Mouse (Mus musculus): ENCODE data around the gene Gm17087.
A peak's percentile ranks its signal among the peaks of the same experiment; 100 is the strongest.

Gene Gm17087

DNA sequence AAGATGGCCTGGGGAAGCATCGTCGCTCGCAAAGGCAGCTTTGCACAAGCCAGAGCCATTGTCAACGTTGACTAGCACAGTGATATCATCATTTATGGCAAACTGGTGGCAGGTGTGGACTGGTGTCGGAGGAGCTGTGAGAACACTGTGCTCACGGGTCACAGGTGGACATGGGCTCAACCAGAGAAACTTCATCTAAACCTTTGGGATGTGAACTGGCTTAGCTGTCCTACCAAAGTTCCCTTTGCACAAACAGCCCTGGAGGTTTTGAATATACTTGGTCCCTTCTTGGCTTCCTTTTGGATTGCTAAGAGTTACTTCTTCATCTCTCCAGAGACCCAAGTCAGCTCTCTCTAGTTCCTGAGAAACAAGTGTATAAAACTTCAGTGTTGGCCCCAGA lies at the start of gene Gm17087:
Gene Gm17087 (minus strand): TSS at position 101 of the 400 bp plus-strand sequence.
- no peak for DNase-seq (ENCODE audit: low read depth in 2 of 2, low spot score in 2 of 2)

DNA sequence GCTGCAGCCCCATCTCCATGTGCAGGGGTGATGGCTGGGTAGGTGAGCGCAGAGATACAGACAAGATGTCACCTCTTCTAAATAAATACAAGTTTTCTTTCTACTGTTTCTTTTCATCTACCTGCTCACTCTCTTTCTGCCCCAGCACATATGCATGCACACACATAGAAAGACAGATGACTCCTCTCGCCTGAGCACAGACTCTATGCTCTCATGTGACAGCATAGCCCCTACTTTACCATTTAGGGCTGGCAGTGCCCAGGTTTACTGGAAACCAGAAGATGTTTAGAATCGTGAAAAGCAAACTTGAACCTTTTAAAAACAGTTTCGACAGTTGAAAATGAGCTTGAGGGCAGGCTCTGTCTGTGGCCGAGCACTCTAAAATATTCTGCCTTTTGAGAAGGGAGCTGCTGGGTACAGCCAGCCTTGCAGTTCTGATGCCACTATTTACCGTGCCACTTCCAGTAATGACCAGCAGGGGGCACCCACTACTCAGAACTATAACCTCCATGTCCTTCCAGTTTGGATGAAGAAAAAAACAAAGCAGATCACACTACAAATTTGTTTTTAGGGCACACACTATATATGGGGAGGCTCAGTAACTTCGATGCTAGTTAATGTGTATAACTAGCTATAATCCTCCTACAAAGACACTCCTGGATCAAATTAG lies 47.3 kb upstream of the Gm17087 start:
- peak; percentile 16 to 43 for DNase-seq (ENCODE audit: low read depth in 2 of 2, low spot score in 2 of 2)

DNA sequence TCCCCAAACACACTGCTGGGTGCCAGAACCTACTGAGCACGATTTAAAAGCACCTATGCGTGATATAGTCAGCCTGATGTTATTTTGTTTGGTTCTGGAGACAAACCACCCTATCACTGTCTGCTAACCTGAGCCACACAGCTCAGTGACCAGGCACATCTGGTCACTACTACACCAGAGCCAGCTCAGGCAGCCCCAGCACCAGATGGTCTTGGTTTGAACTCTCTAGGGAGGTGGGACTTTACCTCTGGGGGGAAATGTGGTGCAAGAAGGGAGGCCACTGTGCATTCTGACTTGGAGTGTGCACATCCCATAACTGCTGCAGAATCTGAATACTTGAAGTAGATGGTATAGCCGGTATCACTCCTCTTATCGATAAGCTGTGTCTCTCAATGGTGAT lies 45.2 kb upstream of the Gm17087 start:
- no peak for DNase-seq (ENCODE audit: low read depth in 2 of 2, low spot score in 2 of 2)

DNA sequence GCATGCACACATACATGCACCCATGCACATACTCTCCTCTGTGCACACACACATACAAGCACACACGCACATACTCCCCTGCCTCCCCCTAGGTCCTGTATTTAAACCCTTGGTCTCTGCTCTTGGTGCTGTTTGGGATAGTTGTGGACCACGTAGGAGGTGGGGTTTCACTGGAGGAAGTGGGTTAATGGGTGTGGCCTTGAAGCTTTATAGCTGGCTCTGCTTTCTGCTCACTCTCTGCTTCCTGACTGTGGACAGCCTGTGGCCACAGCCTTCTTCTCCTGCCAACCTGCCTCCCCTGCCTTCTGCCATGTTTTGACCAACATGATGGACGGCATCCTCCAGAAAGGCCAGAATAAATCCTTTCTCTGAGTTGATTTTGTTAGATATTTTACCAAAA lies 39.9 kb upstream of the Gm17087 start:
- DNase-seq (ENCODE audit: low read depth in 2 of 2, low spot score in 2 of 2): no peak

DNA sequence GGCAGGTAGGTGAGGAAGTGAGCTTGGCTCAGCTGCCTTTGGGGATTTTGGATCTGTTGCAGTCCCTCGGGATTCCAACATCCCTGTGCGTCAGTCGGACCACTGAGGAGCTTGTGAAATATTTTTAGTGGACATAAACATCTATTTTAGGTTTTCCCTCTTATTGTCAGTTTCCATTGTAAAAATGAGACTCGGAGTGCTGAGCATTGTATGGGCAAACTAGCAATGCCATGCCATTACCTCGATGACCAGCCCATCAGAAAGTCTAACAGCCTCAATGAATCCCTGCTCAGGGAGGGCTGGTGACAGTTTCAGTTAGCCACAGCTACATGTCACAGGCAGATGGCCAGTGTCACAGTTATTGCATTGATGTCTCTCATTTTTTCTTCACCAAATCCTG lies 39.2 kb upstream of the Gm17087 start:
- DNase-seq (ENCODE audit: low read depth in 2 of 2, low spot score in 2 of 2): no peak

DNA sequence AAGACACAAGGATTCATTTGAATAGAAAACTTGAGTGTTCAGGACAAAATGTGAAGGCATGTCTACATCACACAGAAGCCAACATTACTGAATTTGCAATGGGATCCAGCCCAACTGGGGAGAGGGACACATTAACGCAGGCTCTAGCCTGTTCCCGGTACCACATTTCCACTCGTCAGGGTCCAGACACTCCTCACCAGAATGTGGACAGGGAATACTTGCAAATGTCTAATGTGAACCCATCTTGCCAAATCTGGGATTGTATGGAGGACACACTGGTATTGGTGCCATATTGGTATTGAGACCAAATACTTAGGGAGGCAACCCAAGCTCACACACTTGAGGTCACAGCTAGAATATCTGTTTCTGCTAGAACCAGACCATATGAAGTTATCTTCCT lies 36.2 kb upstream of the Gm17087 start:
- DNase-seq (ENCODE audit: low read depth in 2 of 2, low spot score in 2 of 2): no peak

DNA sequence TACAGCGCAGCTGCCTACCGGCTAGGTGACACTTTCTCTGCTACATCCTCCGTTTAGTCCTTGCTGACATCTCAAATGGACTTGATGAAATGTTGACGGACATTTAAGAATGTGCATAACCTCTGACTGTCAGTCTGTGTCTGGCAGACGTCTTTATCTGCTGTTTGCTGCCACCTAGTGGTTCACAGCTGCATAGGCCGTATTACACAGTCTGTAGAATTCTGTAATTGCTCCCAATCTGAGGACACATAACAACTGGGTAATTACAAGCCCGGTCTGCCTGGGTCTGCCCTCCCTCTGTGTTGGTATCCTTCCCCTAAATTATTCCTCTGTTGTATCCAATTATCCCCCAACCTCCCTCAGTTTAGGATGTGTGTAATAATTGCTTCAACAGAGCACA lies 31.0 kb upstream of the Gm17087 start:
- peak; percentile 41 to 60 for DNase-seq (ENCODE audit: low read depth in 2 of 2, low spot score in 2 of 2)

DNA sequence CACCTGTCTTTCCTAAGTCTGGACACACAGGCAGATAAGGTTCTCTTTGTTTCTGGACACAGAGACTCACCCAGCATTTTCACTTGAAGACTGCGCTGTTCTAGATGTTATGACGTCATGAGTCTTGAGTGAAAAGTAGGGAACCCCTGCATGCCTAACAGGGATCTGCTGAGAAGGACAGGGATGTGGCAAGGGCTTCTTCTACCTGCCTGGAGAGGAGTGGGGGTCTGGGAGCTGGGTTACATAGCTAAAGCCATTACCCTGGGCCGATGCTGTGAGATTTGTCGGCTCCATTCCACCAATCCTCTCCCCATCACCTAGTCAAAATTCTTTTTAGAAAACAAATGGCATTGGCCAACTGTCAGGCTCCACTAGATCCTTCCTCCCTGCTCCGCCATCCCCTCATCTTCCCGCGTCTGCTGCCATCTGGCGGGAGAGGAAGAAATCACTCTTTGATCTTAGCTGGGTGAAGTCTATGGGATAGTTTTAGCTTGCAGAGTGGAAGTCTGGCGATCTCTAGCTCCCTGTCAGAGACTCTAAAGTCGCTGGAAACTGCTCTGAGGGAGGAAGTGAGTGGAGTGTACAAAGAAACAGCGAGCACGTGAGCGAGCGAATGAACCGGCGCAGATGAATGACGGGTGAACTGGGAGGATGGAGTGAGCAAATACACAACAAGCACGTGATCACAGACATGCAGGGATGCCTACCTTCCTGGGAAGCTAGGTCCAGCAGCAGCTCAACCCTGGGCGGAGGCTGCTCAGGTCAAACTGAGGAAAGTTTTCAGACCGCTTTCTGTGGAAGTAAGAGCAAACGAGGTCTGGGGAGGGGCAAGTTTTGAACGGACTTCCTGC lies 25.9 kb upstream of the Gm17087 start:
- peak; percentile 61 to 67 for DNase-seq (ENCODE audit: low read depth in 2 of 2, low spot score in 2 of 2)

DNA sequence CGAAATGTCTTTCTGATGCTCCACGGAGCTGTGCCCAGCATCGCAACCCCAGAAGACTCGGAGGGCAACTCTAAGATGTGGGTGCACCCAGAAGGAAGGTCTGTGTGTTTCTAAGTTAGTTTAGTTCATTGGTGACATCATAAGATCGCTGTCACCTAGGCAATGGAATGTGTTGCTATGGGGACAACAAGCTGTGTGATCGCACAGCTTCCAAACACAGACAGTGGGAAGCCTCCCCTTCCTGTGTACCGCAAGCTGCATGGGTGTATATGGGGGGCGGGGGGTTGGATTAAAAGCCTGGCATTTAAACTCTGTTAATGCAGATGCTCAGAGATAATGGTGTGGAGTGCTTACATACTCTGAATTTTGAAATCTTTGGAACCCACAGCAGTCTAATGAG lies 14.8 kb upstream of the Gm17087 start:
- DNase-seq (ENCODE audit: low read depth in 2 of 2, low spot score in 2 of 2): no peak

DNA sequence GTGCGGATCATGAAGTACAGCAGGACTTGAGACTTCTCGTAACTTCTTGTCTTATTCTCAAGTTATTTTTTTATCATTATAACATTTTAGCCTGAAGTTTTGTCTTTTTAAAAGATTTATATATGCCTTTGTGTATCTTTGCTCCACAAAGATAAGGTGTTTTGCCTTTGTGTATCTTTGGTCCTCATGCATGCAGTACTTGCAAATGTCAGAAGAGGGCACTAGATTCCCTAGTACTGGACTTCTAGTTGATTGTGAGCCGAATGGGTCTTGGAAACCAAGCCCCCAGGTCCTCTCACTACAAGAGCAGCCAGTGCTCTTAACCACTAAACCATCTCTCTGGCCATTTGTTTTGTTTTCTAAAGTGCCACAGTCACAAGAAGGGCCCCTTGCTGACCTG lies 13.6 kb upstream of the Gm17087 start:
- peak in 1 of 2 experiments; percentile 24 for DNase-seq (ENCODE audit: low read depth in 2 of 2, low spot score in 2 of 2)

DNA sequence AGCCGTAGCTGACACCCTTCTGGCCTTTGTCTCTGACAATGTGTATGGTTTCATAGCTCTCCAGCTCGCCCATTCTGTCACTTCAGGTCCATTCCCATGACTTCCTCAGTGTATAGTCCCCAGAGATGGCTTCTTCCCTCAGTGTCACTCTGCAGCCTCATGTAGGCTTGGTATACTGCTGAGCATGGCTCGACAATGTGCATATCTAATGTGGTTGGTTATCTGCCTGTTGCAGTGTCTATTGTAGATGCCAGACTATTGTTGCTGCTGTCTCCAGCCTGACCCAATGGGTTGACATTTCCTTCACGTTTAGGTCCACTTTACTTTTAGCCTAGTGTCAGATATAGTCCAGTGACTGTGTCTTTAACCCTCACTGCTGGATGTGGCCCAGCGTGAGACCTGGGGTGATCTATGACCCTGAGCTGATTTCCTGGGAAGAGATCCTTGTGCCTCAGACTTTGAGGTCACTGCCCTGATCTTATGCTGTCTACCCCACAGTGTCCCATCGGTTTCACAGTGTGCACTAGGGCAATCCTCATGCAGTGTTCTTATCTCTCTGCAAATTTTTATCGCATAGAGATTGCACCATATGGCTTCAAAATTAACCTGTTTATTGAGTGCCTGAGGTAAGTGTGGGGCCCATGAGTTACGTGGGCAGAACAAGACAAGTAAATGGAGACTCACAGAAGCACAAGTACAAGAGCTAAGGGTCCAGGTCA lies 7.0 kb upstream of the Gm17087 start:
- no peak for DNase-seq (ENCODE audit: low read depth in 2 of 2, low spot score in 2 of 2)

DNA sequence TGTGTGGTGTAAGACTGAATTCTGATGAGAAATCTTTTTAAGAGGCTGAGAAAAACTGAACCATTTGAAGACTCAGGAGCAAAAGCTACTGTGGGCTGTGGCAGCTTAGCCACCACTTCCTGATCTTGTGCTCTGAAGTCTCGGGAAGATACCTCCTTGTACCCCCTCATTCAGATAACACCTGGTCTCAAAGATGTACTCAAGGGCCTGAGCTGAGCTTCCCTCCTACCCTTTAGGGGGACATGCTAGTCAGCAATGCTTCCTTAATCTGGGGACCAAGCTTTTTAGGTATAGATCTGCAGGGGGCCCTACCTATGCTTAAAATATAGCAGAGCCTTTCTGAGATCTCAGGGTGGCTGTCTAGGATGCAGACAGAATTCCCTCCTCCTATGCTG lies 3.9 kb downstream of the Gm17087 start:
- DNase-seq (ENCODE audit: low read depth in 2 of 2, low spot score in 2 of 2): peak; percentile 7 to 21

DNA sequence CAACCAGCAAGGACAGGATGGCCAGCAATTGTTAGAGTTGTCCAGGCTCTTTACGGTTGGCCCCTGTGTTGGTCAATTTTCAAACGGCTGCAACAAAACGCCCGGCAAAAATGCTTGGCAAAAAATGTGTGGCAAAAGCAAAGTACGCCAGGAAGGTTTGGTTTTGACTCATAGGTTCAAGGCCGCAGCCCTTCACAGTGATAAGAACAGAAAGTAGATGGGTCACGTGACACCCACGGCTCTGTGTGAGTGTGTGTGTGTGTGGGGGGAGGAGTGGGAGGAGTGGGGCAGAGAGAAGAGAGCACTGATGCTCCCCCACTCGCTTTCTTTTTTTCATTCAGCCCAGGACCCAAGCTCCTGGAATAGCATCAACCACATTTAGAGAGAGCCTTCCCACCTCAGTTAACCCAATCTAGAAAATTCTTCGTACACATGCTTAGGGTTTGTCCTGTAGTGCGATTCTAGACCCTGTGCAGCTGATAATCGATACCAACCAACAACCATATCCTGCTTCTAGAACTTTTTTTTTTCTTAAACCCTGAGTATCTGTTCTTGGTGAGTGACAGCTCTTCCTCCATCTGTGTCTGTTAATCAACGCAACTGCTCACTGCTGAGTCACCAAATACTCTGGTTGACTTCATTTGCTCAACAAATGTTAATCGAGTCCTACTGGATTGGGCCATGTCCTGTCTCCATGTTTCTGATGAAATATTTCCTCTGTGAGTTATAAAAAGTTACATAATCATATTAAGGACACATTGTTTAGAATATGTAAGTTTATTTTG lies 4.5 kb downstream of the Gm17087 start:
- DNase-seq (ENCODE audit: low read depth in 2 of 2, low spot score in 2 of 2): peak in 1 of 2 experiments; percentile 11

DNA sequence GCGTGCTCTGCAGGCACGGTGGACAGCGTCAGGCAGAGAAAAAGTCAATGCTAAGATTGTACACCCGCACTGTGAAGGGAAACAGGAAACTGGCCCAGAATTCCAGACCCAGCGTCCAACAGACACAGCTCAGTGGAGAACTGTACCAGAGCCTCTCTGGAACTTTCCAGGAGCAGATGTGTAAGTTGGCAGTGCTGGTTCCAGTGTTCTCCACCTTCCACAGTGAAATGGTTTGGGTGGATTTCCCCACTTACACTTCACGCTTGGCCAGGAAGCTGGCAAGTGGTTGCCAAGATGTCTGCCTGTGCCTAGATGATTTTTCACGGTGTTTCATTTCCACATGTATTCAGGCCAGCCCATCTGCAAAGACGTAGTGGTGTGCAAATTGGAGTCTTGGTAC lies 8.8 kb downstream of the Gm17087 start:
- no peak for DNase-seq (ENCODE audit: low read depth in 2 of 2, low spot score in 2 of 2)

DNA sequence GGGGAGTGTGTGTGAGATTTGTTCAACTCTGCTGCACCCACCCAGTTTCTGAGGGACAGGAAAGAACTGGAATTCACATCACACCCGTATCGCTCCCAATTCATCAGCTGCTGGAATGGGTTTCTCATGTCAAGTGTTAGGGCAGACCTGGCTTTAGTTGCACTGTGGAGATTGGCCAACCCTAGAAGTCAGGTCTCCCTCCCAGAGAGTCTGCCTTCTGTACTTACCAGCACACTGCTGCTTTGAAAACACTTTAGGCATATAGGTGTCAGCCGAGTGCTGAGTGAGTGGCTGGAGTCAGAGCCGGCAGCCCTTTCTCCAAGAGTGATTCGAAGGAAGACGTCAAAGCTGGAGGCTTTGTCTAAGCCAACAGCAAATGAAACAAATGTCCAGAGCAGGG lies 10.5 kb downstream of the Gm17087 start:
- no peak for DNase-seq (ENCODE audit: low read depth in 2 of 2, low spot score in 2 of 2)

DNA sequence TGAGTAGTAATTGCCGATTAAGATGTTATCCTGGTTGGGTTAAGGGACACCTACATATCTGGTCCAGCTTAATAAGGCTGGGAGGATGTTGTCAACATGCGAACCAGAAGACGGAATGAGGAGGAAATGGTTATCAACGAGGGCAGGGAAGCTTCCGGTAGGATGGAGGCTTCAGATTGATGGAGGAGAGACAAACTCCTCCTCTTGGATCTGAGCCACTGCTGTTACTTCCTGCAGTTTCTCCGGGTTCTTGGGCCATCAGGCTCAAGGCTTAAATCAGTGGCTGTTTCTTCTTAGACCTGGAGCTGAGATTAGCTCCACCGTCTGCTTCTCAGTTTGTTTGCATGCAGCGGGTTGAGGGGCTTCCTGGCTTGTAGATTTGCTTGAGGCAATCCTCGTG lies 11.0 kb downstream of the Gm17087 start:
- DNase-seq (ENCODE audit: low read depth in 2 of 2, low spot score in 2 of 2): no peak

DNA sequence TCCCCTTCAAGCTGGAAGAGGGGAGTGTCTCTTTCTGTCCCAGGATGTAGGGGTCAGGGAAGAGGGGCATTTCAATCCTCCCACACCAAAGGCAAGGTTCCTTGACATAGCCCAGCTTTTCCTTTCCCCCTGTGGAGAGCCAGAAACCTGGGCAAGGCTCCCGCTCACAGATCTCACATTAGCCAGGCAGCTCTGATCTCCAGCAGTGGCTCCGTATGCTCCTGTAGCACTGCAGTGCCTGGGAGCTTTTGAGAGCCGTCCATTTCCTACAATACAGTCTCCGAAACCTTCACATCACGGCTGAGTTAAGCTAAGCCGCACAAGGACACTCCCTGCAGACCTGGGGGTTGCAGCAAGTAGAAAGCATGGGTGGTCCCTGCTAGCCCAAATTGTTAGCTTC lies 12.5 kb downstream of the Gm17087 start:
- no peak for DNase-seq (ENCODE audit: low read depth in 2 of 2, low spot score in 2 of 2)

DNA sequence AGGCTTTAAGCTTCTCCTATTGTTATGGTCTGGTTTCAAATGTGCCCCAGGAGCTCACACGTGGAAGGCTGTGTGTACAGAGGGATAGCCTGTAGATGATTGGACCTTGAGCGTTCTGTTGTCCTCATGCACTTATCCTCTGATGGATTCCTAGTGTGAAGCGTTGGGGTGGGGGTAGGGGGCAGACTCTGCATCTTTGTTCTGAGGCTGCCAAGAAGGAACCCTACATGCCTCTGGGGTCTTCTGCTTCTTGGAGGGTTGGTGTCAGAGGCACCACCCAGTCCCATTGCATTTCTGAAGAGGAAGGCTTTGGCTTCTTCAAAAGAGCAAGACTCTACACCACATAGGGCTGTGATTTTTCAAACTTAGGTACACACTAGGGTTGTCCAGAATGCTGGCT lies 13.1 kb downstream of the Gm17087 start:
- no peak for DNase-seq (ENCODE audit: low read depth in 2 of 2, low spot score in 2 of 2)

DNA sequence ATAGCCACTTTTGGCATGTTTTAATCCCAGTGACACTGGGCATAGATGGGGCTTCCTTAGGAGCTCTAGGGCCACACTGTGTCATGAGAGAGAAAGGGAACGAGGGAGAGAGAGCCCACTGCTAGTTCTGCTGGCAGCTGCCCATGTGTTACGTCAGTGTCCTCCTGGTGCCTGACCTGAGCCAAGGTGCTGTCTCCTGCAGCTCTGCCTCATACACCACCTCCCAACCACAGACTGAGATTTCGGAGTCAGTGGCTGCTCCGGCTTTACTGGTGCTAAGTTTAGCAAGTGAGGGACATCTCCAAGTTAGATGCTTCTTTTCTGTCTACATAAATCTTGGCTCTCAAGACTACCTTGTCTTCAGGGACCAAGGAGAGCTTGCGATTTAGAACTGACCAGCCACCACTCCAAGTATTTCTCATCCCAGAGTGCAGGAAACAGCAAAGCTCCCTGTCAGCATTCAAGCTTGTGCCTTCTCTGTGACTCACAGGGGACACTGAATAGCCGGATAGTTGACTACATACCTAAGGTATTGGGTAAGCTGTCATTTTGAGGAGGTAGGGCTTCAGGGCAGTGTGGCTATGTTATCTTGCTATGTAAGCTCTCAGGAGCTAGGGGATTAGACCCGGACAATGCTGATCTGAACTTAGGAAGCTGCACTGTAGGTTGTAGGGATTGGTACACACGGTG lies 14.3 kb downstream of the Gm17087 start:
- DNase-seq (ENCODE audit: low read depth in 2 of 2, low spot score in 2 of 2): no peak

DNA sequence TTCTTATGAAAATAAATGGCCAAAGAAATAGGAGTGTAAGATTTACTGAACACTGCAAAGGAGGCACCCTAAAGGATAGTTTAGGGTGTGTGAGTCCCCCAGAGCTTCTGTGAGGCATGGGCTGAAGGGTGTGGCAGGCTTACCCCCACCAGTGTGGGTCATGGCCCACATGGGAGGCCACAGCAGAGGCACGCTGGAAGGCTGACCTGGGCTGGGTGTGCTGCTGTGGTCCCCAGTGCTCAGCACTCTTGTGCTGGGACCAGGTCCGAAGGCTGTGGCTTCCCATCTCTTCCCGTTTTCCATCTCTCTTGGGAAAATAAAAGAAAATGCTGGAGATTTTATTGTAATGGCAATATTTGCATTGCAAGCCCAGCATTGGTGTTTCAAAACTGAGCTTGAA lies 15.1 kb downstream of the Gm17087 start:
- DNase-seq (ENCODE audit: low read depth in 2 of 2, low spot score in 2 of 2): no peak

DNA sequence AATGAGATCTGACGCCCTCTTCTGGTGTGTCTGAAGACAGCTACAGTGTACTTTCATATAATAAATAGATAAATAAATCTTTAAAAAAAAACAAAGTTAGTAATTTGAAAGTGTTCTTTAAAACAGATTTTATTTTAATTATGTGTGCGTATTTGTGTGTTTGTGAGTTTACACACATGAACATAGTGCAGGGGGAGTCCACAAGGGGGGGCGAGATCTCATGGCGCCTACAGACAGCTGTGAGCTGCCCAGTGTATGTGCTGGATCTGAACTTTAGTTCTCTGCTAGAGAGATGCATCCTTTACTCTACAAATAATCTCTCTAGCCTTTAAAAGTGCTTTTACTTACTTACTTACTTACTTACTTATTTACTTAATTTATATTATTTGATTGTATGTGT lies 18.0 kb downstream of the Gm17087 start:
- no peak for DNase-seq (ENCODE audit: low read depth in 2 of 2, low spot score in 2 of 2)

Data from CD8-positive naive resting alpha-beta T cell, adult 2 months (primary cell).